Mouse (Mus musculus): ENCODE data around the gene Slc10a1. TPM values are rescaled to one million over a fixed set of nuclear protein-coding genes. Genes with fewer than 3 reads are reported as not detected.
"Not testable (repeated sequence)": the region's sequence is repeated elsewhere in the genome, so short reads cannot be mapped to it uniquely, and the experiment has no call there.

The Slc10a1 gene
- polyA plus RNA-seq, 1 experiment from 2014 or later, result 0.58 TPM

GRCm38 (mm10) chr12:80951640-80952219 is 16.8 kb downstream of the Slc10a1 start:
- no peak for ATAC-seq
- Histone ChIP-seq H3K4me1 (replicated peaks; ENCODE audit: control insufficient read depth, insufficient read depth, low read length) (peaks cover 11% of the 10 kb centered on the region), H3K36me3 (ENCODE audit: control insufficient read depth, insufficient read depth) (peaks cover 47% of the 10 kb centered on the region), H3K27ac (ENCODE audit: low read length) (no peak overlapping the region), H3K4me3 (replicated peaks; ENCODE audit: low read length) (no peak overlapping the region), H3K9me3 (ENCODE audit: control insufficient read depth, low read length) (no peaks in the 10 kb centered on the region), H3K9ac (replicated peaks; ENCODE audit: low read depth, low read length) (no peak overlapping the region), H3K27me3 (replicated peaks; ENCODE audit: control insufficient read depth, insufficient read depth, low read length) (no peaks in the 10 kb centered on the region), H3K4me2 (ENCODE audit: low read length) (no peak overlapping the region)
- 95% methylated on average over 3 of the region's 3 CpGs for WGBS

GRCm38 (mm10) chr12:80949603-80950002 is 18.9 kb downstream of the Slc10a1 start:
- Histone ChIP-seq H3K4me1 (replicated peaks; ENCODE audit: control insufficient read depth, insufficient read depth, low read length) (peaks cover 18% of the 10 kb centered on the region), H3K36me3 (ENCODE audit: control insufficient read depth, insufficient read depth) (peaks cover 33% of the 10 kb centered on the region)
- H3K4me3 ChIP-seq (replicated peaks; ENCODE audit: low read length); H3K9ac ChIP-seq (replicated peaks; ENCODE audit: low read depth, low read length); H3K9me3 ChIP-seq (ENCODE audit: control insufficient read depth, low read length); H3K4me2 ChIP-seq (ENCODE audit: low read length); H3K27ac ChIP-seq (ENCODE audit: low read length); H3K27me3 ChIP-seq (replicated peaks; ENCODE audit: control insufficient read depth, insufficient read depth, low read length); ATAC-seq: not testable (repeated sequence)
- 94% methylated on average over 16 of the region's 16 CpGs for WGBS

- Histone ChIP-seq H3K4me3 (replicated peaks; ENCODE audit: low read length) (no peak overlapping the region), H3K27me3 (replicated peaks; ENCODE audit: control insufficient read depth, insufficient read depth, low read length) (no peaks in the 10 kb centered on the region), H3K27ac (ENCODE audit: low read length) (no peak overlapping the region), H3K4me1 (replicated peaks; ENCODE audit: control insufficient read depth, insufficient read depth, low read length) (peaks cover 14% of the 10 kb centered on the region), H3K4me2 (ENCODE audit: low read length) (no peak overlapping the region), H3K36me3 (ENCODE audit: control insufficient read depth, insufficient read depth) (peaks cover 32% of the 10 kb centered on the region), H3K9ac (replicated peaks; ENCODE audit: low read depth, low read length) (no peak overlapping the region), H3K9me3 (ENCODE audit: control insufficient read depth, low read length) (no peaks in the 10 kb centered on the region)
- WGBS, result 93% methylated on average over 18 of the region's 18 CpGs
- ATAC-seq, result no peak
These were observed 20.3 kb downstream of the Slc10a1 start for GRCm38 (mm10) chr12:80948202-80948601.

- no peaks in the 10 kb centered on the region for H3K27me3 ChIP-seq (replicated peaks; ENCODE audit: control insufficient read depth, insufficient read depth, low read length)
- H3K4me2 ChIP-seq (ENCODE audit: low read length), result peak overlapping the region; percentile 59
- H3K4me3 ChIP-seq (replicated peaks; ENCODE audit: low read length), result peak overlapping the region; percentile 94
- H3K36me3 ChIP-seq (ENCODE audit: control insufficient read depth, insufficient read depth), result peaks cover 27% of the 10 kb centered on the region
- peak overlapping the region; percentile 92 for H3K9ac ChIP-seq (replicated peaks; ENCODE audit: low read depth, low read length)
- WGBS, result under 1% methylated on average over 45 of the region's 47 CpGs
- peaks cover 14% of the 10 kb centered on the region for H3K4me1 ChIP-seq (replicated peaks; ENCODE audit: control insufficient read depth, insufficient read depth, low read length)
- H3K9me3 ChIP-seq (ENCODE audit: control insufficient read depth, low read length), result no peaks in the 10 kb centered on the region
- peak overlapping the region; percentile 95 for H3K27ac ChIP-seq (ENCODE audit: low read length)
- peak; percentile 98 for ATAC-seq
These were observed 22.5 kb downstream of the Slc10a1 start for GRCm38 (mm10) chr12:80945996-80946355.

GRCm38 (mm10) chr12:80945334-80945995 is 23.0 kb downstream of the Slc10a1 start, which contains the start of gene Srsf5:
TSS of gene Srsf5 (plus strand) at chr12:80945504.
- Histone ChIP-seq H3K9ac (replicated peaks; ENCODE audit: low read depth, low read length) (peak within 1 kb of the TSS; percentile 92), H3K27me3 (replicated peaks; ENCODE audit: control insufficient read depth, insufficient read depth, low read length) (no peaks in the 10 kb centered on the region), H3K4me1 (replicated peaks; ENCODE audit: control insufficient read depth, insufficient read depth, low read length) (peaks cover 14% of the 10 kb centered on the region), H3K4me2 (ENCODE audit: low read length) (peak within 1 kb of the TSS; percentile 59), H3K27ac (ENCODE audit: low read length) (peak within 1 kb of the TSS; percentile 95), H3K9me3 (ENCODE audit: control insufficient read depth, low read length) (no peaks in the 10 kb centered on the region), H3K4me3 (replicated peaks; ENCODE audit: low read length) (peak within 1 kb of the TSS; percentile 94), H3K36me3 (ENCODE audit: control insufficient read depth, insufficient read depth) (peaks cover 22% of the 10 kb centered on the region)
- whole genome bisulfite sequencing, result under 1% methylated on average over 56 of the region's 57 CpGs
- ATAC-seq, result peak; percentile 92

GRCm38 (mm10) chr12:80944963-80945333 is 23.6 kb downstream of the Slc10a1 start:
- not testable (repeated sequence) for H3K9me3 ChIP-seq (ENCODE audit: control insufficient read depth, low read length); H3K27me3 ChIP-seq (replicated peaks; ENCODE audit: control insufficient read depth, insufficient read depth, low read length)
- peak overlapping the region; percentile 7; the same call in 1 of the 2 replicates for H3K27ac ChIP-seq (ENCODE audit: low read length)
- peaks cover 22% of the 10 kb centered on the region for H3K36me3 ChIP-seq (ENCODE audit: control insufficient read depth, insufficient read depth)
- peak overlapping the region; percentile 94 for H3K4me3 ChIP-seq (replicated peaks; ENCODE audit: low read length)
- H3K4me1 ChIP-seq (replicated peaks; ENCODE audit: control insufficient read depth, insufficient read depth, low read length), result peaks cover 14% of the 10 kb centered on the region
- 1% methylated on average over 9 of the region's 9 CpGs for WGBS
- peak; percentile 31 for ATAC-seq
- peak overlapping the region; percentile 27 for H3K9ac ChIP-seq (replicated peaks; ENCODE audit: low read depth, low read length)
- H3K4me2 ChIP-seq (ENCODE audit: low read length), result peak overlapping the region; percentile 50

- H3K9ac ChIP-seq (replicated peaks; ENCODE audit: low read depth, low read length), result no peak overlapping the region
- 94% methylated on average over 4 of the region's 4 CpGs for WGBS
- no peaks in the 10 kb centered on the region for H3K9me3 ChIP-seq (ENCODE audit: control insufficient read depth, low read length)
- H3K4me3 ChIP-seq (replicated peaks; ENCODE audit: low read length), result no peak overlapping the region
- H3K36me3 ChIP-seq (ENCODE audit: control insufficient read depth, insufficient read depth), result peaks cover 17% of the 10 kb centered on the region
- no peak overlapping the region for H3K4me2 ChIP-seq (ENCODE audit: low read length)
- no peaks in the 10 kb centered on the region for H3K27me3 ChIP-seq (replicated peaks; ENCODE audit: control insufficient read depth, insufficient read depth, low read length)
- H3K4me1 ChIP-seq (replicated peaks; ENCODE audit: control insufficient read depth, insufficient read depth, low read length), result peaks cover 14% of the 10 kb centered on the region
- no peak overlapping the region for H3K27ac ChIP-seq (ENCODE audit: low read length)
- ATAC-seq, result no peak
These were observed 24.3 kb downstream of the Slc10a1 start for GRCm38 (mm10) chr12:80944204-80944603.

GRCm38 (mm10) chr12:80943395-80943794 is 25.1 kb downstream of the Slc10a1 start:
- Histone ChIP-seq H3K36me3 (ENCODE audit: control insufficient read depth, insufficient read depth) (peaks cover 12% of the 10 kb centered on the region), H3K4me2 (ENCODE audit: low read length) (no peak overlapping the region), H3K9ac (replicated peaks; ENCODE audit: low read depth, low read length) (no peak overlapping the region), H3K27ac (ENCODE audit: low read length) (no peak overlapping the region), H3K4me3 (replicated peaks; ENCODE audit: low read length) (no peak overlapping the region), H3K9me3 (ENCODE audit: control insufficient read depth, low read length) (no peaks in the 10 kb centered on the region), H3K27me3 (replicated peaks; ENCODE audit: control insufficient read depth, insufficient read depth, low read length) (no peaks in the 10 kb centered on the region), H3K4me1 (replicated peaks; ENCODE audit: control insufficient read depth, insufficient read depth, low read length) (peaks cover 14% of the 10 kb centered on the region)
- 88% methylated on average over 3 of the region's 3 CpGs for WGBS
- ATAC-seq, result no peak

- no peak overlapping the region for H3K4me3 ChIP-seq (replicated peaks; ENCODE audit: low read length)
- no peak overlapping the region for H3K27ac ChIP-seq (ENCODE audit: low read length)
- WGBS, result 94% methylated on average over 3 of the region's 3 CpGs
- H3K4me1 ChIP-seq (replicated peaks; ENCODE audit: control insufficient read depth, insufficient read depth, low read length), result peaks cover 8% of the 10 kb centered on the region
- H3K9me3 ChIP-seq (ENCODE audit: control insufficient read depth, low read length), result no peaks in the 10 kb centered on the region
- H3K9ac ChIP-seq (replicated peaks; ENCODE audit: low read depth, low read length), result no peak overlapping the region
- no peak for ATAC-seq
- H3K36me3 ChIP-seq (ENCODE audit: control insufficient read depth, insufficient read depth), result no peaks in the 10 kb centered on the region; the same call in 1 of the 2 replicates
- H3K4me2 ChIP-seq (ENCODE audit: low read length), result no peak overlapping the region
- no peaks in the 10 kb centered on the region for H3K27me3 ChIP-seq (replicated peaks; ENCODE audit: control insufficient read depth, insufficient read depth, low read length)
These were observed 26.6 kb downstream of the Slc10a1 start for GRCm38 (mm10) chr12:80941886-80942285.
